Mouse (Mus musculus) G1E (cell line): Measurements from ENCODE around the gene Tchp. TPM values are rescaled to one million over a fixed set of nuclear protein-coding genes. Genes with fewer than 3 reads are reported as not detected.

Experiments used
- ATAC-seq: 2 replicates; pipeline ENCODE4 v1.8.0; 2016; ENCODE audit warnings: mild to moderate bottlenecking; ENCODE audit not compliant: insufficient number of reproducible peaks, poor library complexity, low FRiP score, severe bottlenecking; ENCODE audit errors: extremely low read depth
- DNase-seq: peaks from one replicate; pipeline ENCODE4 v3.0.0; 2012; ENCODE audit warnings: low spot score
- H3K27me3 ChIP-seq: 2 replicates; pipeline ENCODE4 v1.6.1; 2012; ENCODE audit warnings: mild to moderate bottlenecking, low read length, inconsistent platforms; ENCODE audit not compliant: insufficient read depth
- H3K36me3 ChIP-seq: replicated peaks from 2 replicates; pipeline ENCODE3; 2012; ENCODE audit warnings: mild to moderate bottlenecking, inconsistent platforms
- H3K4me1 ChIP-seq: 2 replicates; pipeline ENCODE4 v1.6.1; 2012; ENCODE audit warnings: low read depth, low read length, inconsistent platforms, mixed read lengths; ENCODE audit not compliant: insufficient read depth
- H3K4me3 ChIP-seq: 2 replicates; pipeline ENCODE4 v1.5.1; 2012; ENCODE audit warnings: low read depth, mild to moderate bottlenecking, inconsistent platforms, low read length, moderate library complexity, mixed read lengths
- H3K9me3 ChIP-seq: replicated peaks from 2 replicates; pipeline ENCODE4 v1.6.1; 2012; ENCODE audit warnings: inconsistent platforms
- CTCF ChIP-seq: IDR thresholded peaks from 2 replicates; pipeline ENCODE4 v1.5.1; 2012; ENCODE audit warnings: low read depth, low read length, inconsistent platforms, mixed read lengths
- GATA1 ChIP-seq: IDR thresholded peaks from 2 replicates; pipeline ENCODE4 v1.6.1; 2012; ENCODE audit warnings: borderline replicate concordance, low read length, inconsistent platforms, mixed read lengths
- GATA2 ChIP-seq: IDR thresholded peaks from 2 replicates; pipeline ENCODE4 v1.6.1; 2012; ENCODE audit warnings: low read depth, low read length, inconsistent platforms, borderline replicate concordance
- POLR2AphosphoS5 ChIP-seq: IDR thresholded peaks from 2 replicates; pipeline ENCODE4 v1.6.1; 2012; ENCODE audit warnings: low read depth, low read length, inconsistent platforms; ENCODE audit not compliant: insufficient replicate concordance
- TAL1 ChIP-seq: conservative IDR thresholded peaks from 2 replicates; pipeline ENCODE4 v1.6.1; 2012; ENCODE audit warnings: low read depth, low read length, inconsistent platforms, mixed read lengths
- polyA plus RNA-seq: library from polyadenylated mRNA; stranded (reverse); fragments of >175 nt; gene quantifications from 2 replicates; pipeline ENCODE4 v1.2.3, GENCODE M21; 2012
- total RNA-seq, 2 experiments: library from RNA; stranded (forward) in 1 of 2; stranded (reverse) in 1 of 2; fragments of 200-1000 nt in 1 of 2; fragments of >200 nt in 1 of 2; fragmentation: Nextera tagmentation in 1 of 2; gene quantifications; 2 replicates each; pipeline ENCODE4 v1.2.3; 2014 to 2017

Tchp gene
- total and polyA plus RNA-seq, 3 experiments, result 5.3 to 20.1 (median 11.9) TPM

DNA sequence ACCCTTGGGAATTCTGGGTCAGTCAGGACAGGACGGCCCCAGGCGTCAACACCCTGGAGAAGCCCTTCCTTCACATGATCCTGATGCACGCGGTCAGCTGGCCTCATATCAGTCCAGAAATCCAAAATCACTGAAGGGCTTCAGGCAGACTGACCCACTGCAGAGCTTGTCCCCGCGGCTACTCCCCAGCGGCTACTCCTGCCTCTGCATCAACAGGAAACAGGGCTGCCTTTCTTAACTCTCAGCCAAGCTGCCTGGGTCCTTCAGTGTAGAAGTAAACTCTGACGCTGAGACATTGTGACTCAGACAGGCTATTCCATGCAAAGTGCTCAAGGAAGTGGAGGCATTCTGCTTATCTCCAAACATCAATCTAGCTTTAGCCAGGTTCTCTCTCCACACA, 54.4 kb downstream of the Tchp start:
- no peak for DNase-seq

DNA sequence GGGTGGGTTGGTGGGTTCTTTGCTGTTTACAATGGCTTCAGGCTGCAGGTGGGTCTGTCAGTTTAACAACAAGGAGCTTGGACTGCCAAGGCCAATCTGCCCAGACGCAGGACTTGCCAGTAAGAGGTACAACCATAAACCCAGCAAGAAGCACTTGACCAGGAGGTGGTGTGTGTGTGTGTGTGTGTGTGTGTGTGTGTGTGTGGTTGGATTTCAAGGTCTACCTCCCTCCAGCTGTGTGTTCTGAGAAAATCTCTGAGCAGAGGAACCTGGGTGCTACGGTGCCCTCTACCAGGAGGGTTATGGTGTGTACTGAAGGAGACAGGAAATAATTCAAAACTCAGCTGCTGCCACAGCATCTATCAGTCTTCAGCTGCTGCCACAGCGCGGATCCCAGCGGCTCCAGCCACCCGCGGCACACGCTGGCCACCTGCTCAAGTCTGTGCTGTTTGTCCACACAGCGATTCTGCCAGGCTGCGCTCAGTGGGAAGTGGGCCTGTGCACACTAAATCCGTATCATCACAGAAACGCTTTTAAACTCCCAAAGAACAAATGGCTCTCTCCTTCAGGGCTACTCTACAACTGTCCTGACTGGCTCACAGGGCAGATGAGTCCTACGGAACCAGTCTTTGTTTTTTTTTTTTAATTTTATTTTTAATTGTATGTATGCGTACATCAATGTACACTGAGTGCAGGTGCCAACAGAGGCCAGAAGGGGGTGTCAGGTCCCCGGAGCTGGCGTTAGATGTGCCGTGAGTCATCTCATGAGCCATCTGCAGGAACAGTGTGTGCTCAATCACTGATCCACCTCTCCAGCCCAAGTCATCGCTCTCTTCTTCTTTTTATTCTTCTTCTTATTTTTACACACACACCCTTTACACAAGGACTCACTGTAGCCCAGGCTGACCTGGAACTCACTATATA, 57.5 kb downstream of the Tchp start:
- no peak for ATAC-seq
- Histone ChIP-seq H3K4me1 (peaks cover 37% of the 10 kb centered on the region), H3K4me3 (no peak overlapping the region), H3K27me3 (no peaks in the 10 kb centered on the region), H3K9me3 (no peaks in the 10 kb centered on the region), H3K36me3 (peaks cover 98% of the 10 kb centered on the region)
- DNase-seq, result no peak
- TF ChIP-seq TAL1, result no peak
- no peak for TF ChIP-seq GATA2
- TF ChIP-seq CTCF, result no peak

More for the DNA sequence above, 54.4 kb downstream of the Tchp start:
- Histone ChIP-seq H3K27me3 (no peaks in the 10 kb centered on the region), H3K36me3 (peaks cover 99% of the 10 kb centered on the region), H3K9me3 (no peaks in the 10 kb centered on the region), H3K4me3 (no peak overlapping the region), H3K4me1 (peaks cover 11% of the 10 kb centered on the region)
- no peak for TF ChIP-seq TAL1
- TF ChIP-seq POLR2AphosphoS5, result no peak
- TF ChIP-seq GATA1, result no peak
- TF ChIP-seq CTCF, result no peak
- no peak for TF ChIP-seq GATA2
- no peak for ATAC-seq

DNA sequence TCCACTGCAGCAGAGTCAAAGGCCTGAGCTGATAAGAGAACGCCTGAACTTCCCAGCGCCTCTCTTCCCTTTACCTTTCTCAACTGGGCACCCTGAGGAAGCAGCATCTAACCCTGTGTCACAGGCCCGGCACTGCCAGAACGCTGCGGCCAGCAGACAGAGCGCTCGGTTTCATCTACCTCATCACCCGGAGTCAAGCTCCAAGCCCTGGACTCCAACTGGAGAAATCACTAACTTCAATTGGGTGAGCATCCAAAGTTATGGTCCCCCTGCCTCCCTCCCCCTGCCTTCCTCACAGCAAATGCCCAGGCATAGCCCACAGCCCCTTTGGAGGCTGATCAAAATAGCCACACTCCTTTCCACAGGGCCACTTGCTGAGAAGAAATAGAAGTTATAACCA, 59.1 kb downstream of the Tchp start:
- peaks cover 97% of the 10 kb centered on the region for H3K36me3 ChIP-seq
- no peaks in the 10 kb centered on the region for H3K9me3 ChIP-seq
- H3K4me1 ChIP-seq, result peaks cover 52% of the 10 kb centered on the region
- no peaks in the 10 kb centered on the region for H3K27me3 ChIP-seq
- TF ChIP-seq CTCF (no peak), TAL1 (no peak), GATA2 (no peak), POLR2AphosphoS5 (no peak), GATA1 (no peak)
- DNase-seq (no peak), ATAC-seq (no peak)
- no peak overlapping the region; the same call in 1 of the 2 replicates for H3K4me3 ChIP-seq

DNA sequence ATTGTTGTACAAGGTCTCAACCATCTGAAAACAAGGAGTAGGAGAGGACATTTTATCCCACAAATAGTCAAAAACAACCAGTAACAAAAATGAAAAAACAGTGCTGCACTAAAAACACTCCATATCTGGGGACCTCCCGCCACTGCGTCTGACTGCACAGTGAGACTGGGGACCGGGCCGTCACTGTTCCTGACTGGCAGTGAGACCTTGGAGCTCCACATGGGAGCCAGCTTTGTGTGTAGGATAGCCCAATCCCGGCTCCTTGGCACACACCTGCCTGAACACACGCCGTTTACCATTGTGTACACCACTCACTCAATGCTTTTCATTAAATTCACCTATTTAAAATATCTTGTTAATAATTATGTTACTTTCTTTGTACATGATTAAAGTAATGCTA, 59.6 kb downstream of the Tchp start:
- Histone ChIP-seq H3K36me3 (peaks cover 92% of the 10 kb centered on the region), H3K4me3 (no peak overlapping the region), H3K27me3 (no peaks in the 10 kb centered on the region), H3K9me3 (no peaks in the 10 kb centered on the region), H3K4me1 (peaks cover 57% of the 10 kb centered on the region)
- TF ChIP-seq CTCF (no peak), TAL1 (no peak)
- no peak for DNase-seq
- no peak for ATAC-seq

DNA sequence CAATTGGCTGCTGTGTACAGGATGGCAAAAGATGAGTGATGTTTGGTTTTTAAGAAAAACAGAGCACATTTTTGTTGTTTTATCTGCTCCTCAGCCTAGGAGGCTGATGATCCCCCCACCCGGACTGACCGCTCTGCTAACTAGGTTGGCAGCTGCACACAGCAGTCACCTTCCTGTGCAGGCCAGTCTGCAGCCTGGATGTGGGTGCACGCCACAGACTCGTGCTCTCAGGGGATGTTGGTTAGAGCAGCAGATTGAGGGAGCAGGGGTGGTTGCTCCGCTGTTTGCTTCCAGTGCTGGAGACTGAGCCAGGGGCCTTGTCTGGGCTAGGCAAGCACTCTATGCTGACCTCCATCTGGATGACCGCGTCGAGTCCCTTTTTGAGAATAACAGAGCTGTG, 62.2 kb downstream of the Tchp start:
- Histone ChIP-seq H3K4me3 (peak overlapping the region; percentile 22; the same call in 1 of the 2 replicates), H3K4me1 (peaks cover 64% of the 10 kb centered on the region), H3K36me3 (peaks cover 66% of the 10 kb centered on the region), H3K27me3 (no peaks in the 10 kb centered on the region), H3K9me3 (no peaks in the 10 kb centered on the region)
- no peak for ATAC-seq
- TF ChIP-seq POLR2AphosphoS5, result no peak
- TF ChIP-seq TAL1, result no peak
- TF ChIP-seq CTCF, result no peak
- TF ChIP-seq GATA1, result no peak
- no peak for TF ChIP-seq GATA2
- no peak for DNase-seq

DNA sequence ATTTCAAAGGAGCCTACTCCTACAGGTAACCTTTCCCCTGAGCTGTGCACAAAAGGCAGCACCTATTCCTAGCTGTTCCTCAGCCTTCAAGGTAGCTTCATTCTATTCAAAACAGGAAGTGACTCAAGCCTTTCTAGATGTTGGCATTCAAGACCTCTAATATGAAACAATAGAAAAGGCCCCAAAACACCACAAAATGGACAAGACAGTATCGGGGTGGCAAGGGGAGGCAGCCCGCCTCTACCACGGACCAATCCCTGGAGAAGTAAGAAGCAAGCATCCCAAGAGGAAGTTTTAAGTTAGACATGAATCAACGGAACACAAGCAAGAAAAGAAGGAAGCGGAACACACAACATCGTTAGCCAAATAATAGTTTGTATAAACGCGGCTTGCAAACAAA, 64.2 kb downstream of the Tchp start:
- no peak for TF ChIP-seq GATA1
- no peak for TF ChIP-seq GATA2
- no peak for TF ChIP-seq POLR2AphosphoS5
- no peak for TF ChIP-seq TAL1
- TF ChIP-seq CTCF, result no peak
- Histone ChIP-seq H3K4me3 (peak overlapping the region; percentile 98), H3K9me3 (no peaks in the 10 kb centered on the region), H3K36me3 (peaks cover 49% of the 10 kb centered on the region), H3K4me1 (peaks cover 58% of the 10 kb centered on the region), H3K27me3 (no peaks in the 10 kb centered on the region)
- ATAC-seq (no peak), DNase-seq (no peak)

Other genes with a start within 250 kb of the Tchp start
- 3.2 and 3.8 TPM in 2 replicates for gene Fam222a, start 139.7 kb upstream of the Tchp start, total RNA-seq (2014; fragmentation: Nextera tagmentation)
- gene Fam222a, start 139.7 kb upstream of the Tchp start, total RNA-seq (2017), result 0.12 and 0.71 TPM in 2 replicates
- 6.9 and 7.3 TPM in 2 replicates for gene Fam222a, start 139.7 kb upstream of the Tchp start, polyA plus RNA-seq
- gene Trpv4, start 49.3 kb upstream of the Tchp start, total RNA-seq (2014; fragmentation: Nextera tagmentation), result not detected in 2 replicates
- not detected in 2 replicates for gene Trpv4, start 49.3 kb upstream of the Tchp start, total RNA-seq (2017)
- gene Trpv4, start 49.3 kb upstream of the Tchp start, polyA plus RNA-seq, result 0.10 and 0.11 TPM in 2 replicates
- gene Gltp, start 16.8 kb upstream of the Tchp start, total RNA-seq (2014; fragmentation: Nextera tagmentation), result 84.4 and 85.0 TPM in 2 replicates
- 34.6 and 34.7 TPM in 2 replicates for gene Gltp, start 16.8 kb upstream of the Tchp start, total RNA-seq (2017)
- 40.1 and 48.0 TPM in 2 replicates for gene Gltp, start 16.8 kb upstream of the Tchp start, polyA plus RNA-seq
- 779 and 780 TPM in 2 replicates for gene Ankrd13a, start 66.9 kb downstream of the Tchp start, total RNA-seq (2014; fragmentation: Nextera tagmentation)
- 554 and 576 TPM in 2 replicates for gene Ankrd13a, start 66.9 kb downstream of the Tchp start, total RNA-seq (2017)
- gene Ankrd13a, start 66.9 kb downstream of the Tchp start, polyA plus RNA-seq, result 737 and 869 TPM in 2 replicates
- 213 and 227 TPM in 2 replicates for gene Git2, start 67.8 kb downstream of the Tchp start, total RNA-seq (2014; fragmentation: Nextera tagmentation)
- 101 and 104 TPM in 2 replicates for gene Git2, start 67.8 kb downstream of the Tchp start, total RNA-seq (2017)
- gene Git2, start 67.8 kb downstream of the Tchp start, polyA plus RNA-seq, result 201 and 245 TPM in 2 replicates
- 10.8 and 12.0 TPM in 2 replicates for gene 1500011B03Rik, start 115.7 kb downstream of the Tchp start, total RNA-seq (2014; fragmentation: Nextera tagmentation)
- 1.9 and 2.0 TPM in 2 replicates for gene 1500011B03Rik, start 115.7 kb downstream of the Tchp start, total RNA-seq (2017)
- gene 1500011B03Rik, start 115.7 kb downstream of the Tchp start, polyA plus RNA-seq, result 0.45 and 0.94 TPM in 2 replicates
- gene 4930519G04Rik, start 145.9 kb downstream of the Tchp start, total RNA-seq (2014; fragmentation: Nextera tagmentation), result not detected in 2 replicates
- not detected in 2 replicates for gene 4930519G04Rik, start 145.9 kb downstream of the Tchp start, total RNA-seq (2017)
- gene 4930519G04Rik, start 145.9 kb downstream of the Tchp start, polyA plus RNA-seq, result not detected in 2 replicates
- not detected in 2 replicates for gene Gm9936, start 150.9 kb downstream of the Tchp start, total RNA-seq (2014; fragmentation: Nextera tagmentation)
- 0.06 and 0.22 TPM in 2 replicates for gene Gm9936, start 150.9 kb downstream of the Tchp start, total RNA-seq (2017)
- gene Gm9936, start 150.9 kb downstream of the Tchp start, polyA plus RNA-seq, result not detected in 2 replicates
- not detected in 2 replicates for gene Oasl2, start 189.2 kb downstream of the Tchp start, total RNA-seq (2014; fragmentation: Nextera tagmentation)
- gene Oasl2, start 189.2 kb downstream of the Tchp start, total RNA-seq (2017), result 0.29 and 0.33 TPM in 2 replicates
- not detected in 2 replicates for gene Oasl2, start 189.2 kb downstream of the Tchp start, polyA plus RNA-seq
- gene Oasl1, start 215.5 kb downstream of the Tchp start, total RNA-seq (2014; fragmentation: Nextera tagmentation), result 6.8 and 21.9 TPM in 2 replicates
- gene Oasl1, start 215.5 kb downstream of the Tchp start, total RNA-seq (2017), result 4.2 and 5.4 TPM in 2 replicates
- 14.0 and 18.0 TPM in 2 replicates for gene Oasl1, start 215.5 kb downstream of the Tchp start, polyA plus RNA-seq
- 30.0 and 30.2 TPM in 2 replicates for gene 2210016L21Rik, start 234.4 kb downstream of the Tchp start, total RNA-seq (2014; fragmentation: Nextera tagmentation)
- 31.7 and 34.3 TPM in 2 replicates for gene 2210016L21Rik, start 234.4 kb downstream of the Tchp start, total RNA-seq (2017)
- gene 2210016L21Rik, start 234.4 kb downstream of the Tchp start, polyA plus RNA-seq, result 36.5 and 38.7 TPM in 2 replicates